Mouse (Mus musculus) megakaryocyte, embryonic 14.5 days (primary cell): ENCODE data around the gene Anln. TPM values are rescaled to one million over a fixed set of nuclear protein-coding genes. Genes with fewer than 3 reads are reported as not detected.
"Not testable (repeated sequence)": the region's sequence is repeated elsewhere in the genome, so short reads cannot be mapped to it uniquely, and the experiment has no call there.

ENCODE experiments used
- H3K27me3 ChIP-seq: replicated peaks from 2 replicates; pipeline ENCODE3; 2012; ENCODE audit warnings: inconsistent platforms
- H3K36me3 ChIP-seq: replicated peaks from 2 replicates; pipeline ENCODE3; 2012; ENCODE audit warnings: low read length, inconsistent platforms, mixed read lengths
- H3K4me1 ChIP-seq: 2 replicates; pipeline ENCODE4 v1.6.1; 2012; ENCODE audit warnings: inconsistent platforms
- H3K4me3 ChIP-seq: replicated peaks from 2 replicates; pipeline ENCODE3; 2012; ENCODE audit warnings: moderate library complexity, mild to moderate bottlenecking, inconsistent platforms
- H3K9me3 ChIP-seq: 2 replicates; pipeline ENCODE4 v1.6.1; 2012; ENCODE audit warnings: inconsistent platforms
- FLI1 ChIP-seq: IDR thresholded peaks from 2 replicates; pipeline ENCODE4 v1.6.1; 2012; ENCODE audit warnings: low read length, inconsistent platforms, mixed read lengths
- GATA1 ChIP-seq: IDR thresholded peaks from 3 replicates; pipeline ENCODE4 v1.6.1; 2012; ENCODE audit warnings: mixed read lengths, low read length, inconsistent platforms, borderline replicate concordance
- polyA plus RNA-seq: library from polyadenylated mRNA; stranded (reverse); fragments of >175 nt; gene quantifications from 2 replicates; pipeline ENCODE4 v1.2.3, GENCODE M21; 2012; ENCODE audit warnings: low replicate concordance; ENCODE audit not compliant: insufficient read depth

Gene Anln
- polyA plus RNA-seq, 1 experiment, result 0.89 TPM

DNA sequence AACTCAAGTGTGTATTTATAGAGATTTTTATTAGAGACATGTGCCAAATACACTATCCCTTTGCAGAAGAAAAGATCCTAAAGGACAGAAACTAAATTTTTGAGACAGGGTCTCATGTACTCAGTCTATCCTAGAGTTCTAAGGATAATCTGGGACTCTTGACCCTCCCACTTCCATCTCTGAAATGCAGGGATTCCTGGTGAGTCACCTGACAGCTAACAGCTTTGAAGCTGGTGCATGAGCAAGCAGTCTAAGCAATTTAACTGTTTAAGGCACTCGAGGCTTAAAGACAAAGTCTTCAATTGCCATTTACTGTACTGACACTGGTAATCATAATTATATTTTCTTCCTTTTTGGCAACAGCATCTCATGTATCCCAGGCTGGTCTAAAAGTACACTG lies 33.6 kb upstream of the Anln start:
- Histone ChIP-seq H3K4me3 (no peak overlapping the region), H3K4me1 (0 out of 2 replicates have a peak, but pooled peaks cover 3% of the 10 kb centered on the region), H3K27me3 (peaks cover 3% of the 10 kb centered on the region), H3K36me3 (no peaks in the 10 kb centered on the region), H3K9me3 (no peaks in the 10 kb centered on the region)
- TF ChIP-seq FLI1, result no peak
- TF ChIP-seq GATA1, result no peak

DNA sequence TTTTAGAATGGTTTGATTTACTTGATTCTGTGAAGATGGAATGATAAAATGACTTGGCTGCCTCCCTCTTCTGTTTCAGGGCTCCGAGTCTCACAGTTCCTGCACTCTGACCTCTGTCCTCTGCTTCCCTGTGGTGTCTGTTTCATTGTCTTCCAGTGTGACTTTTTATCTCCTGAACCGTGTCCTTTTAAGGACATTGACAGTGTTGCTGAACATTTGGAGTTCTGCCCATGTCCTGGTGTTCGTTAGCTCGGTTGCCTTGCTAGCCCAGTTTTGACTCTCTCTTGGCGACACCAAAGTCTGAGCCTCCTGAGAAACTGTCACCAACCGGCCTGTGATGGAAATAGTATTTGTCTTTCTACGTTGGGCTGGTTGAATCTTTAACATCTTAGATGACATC lies 31.5 kb upstream of the Anln start:
- no peak overlapping the region for H3K4me3 ChIP-seq
- H3K4me1 ChIP-seq, result 0 out of 2 replicates have a peak, but pooled peaks cover 3% of the 10 kb centered on the region
- no peak for TF ChIP-seq GATA1
- no peak for TF ChIP-seq FLI1
- no peaks in the 10 kb centered on the region for H3K36me3 ChIP-seq
- no peaks in the 10 kb centered on the region for H3K9me3 ChIP-seq
- peaks cover 6% of the 10 kb centered on the region for H3K27me3 ChIP-seq

DNA sequence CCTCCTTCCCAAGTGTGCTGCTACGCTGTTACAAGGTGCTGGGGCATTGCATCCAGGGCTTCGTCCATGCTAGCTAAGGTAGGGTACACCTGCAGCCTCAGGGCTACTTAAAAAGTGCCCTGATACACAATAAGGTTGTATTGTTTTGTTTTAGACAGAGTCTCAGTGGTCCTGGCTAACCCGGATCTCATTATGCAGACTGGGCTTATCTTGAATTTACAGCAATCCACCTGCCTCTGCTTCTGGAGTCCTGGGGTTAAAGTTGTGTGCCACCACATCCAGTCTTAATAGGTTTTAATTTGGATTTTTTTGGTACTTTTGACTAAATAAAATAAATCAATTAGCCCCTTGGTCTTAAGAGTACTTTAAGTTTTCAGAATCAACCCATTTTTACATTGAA lies 30.9 kb upstream of the Anln start:
- Histone ChIP-seq H3K9me3 (no peaks in the 10 kb centered on the region), H3K4me1 (peaks cover 6% of the 10 kb centered on the region; the same call in 1 of the 2 replicates), H3K27me3 (peaks cover 8% of the 10 kb centered on the region), H3K36me3 (no peaks in the 10 kb centered on the region), H3K4me3 (no peak overlapping the region)
- no peak for TF ChIP-seq FLI1

DNA sequence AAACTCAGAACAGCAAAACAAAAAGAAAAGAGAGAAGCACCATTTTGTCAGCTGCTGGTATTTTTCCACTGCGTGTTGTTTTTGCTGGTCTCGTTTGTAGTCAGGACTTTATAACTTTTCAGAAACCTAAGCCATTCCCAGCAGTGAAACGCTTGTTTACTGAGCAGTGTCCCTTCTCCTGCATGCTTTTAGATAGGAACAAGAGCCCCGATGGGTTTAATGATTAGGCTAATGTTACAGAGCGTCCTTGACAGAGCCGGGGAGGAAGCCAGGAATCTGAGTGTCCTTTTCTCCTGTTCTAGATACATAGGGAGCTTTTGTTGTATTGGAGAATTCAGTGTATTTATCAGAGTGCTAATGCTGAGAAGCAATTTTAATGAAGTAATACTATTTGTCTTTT lies 28.6 kb upstream of the Anln start:
- H3K36me3 ChIP-seq, result no peaks in the 10 kb centered on the region
- no peak overlapping the region for H3K4me3 ChIP-seq
- H3K9me3 ChIP-seq, result no peaks in the 10 kb centered on the region
- H3K4me1 ChIP-seq, result peaks cover 14% of the 10 kb centered on the region
- peaks cover 12% of the 10 kb centered on the region for H3K27me3 ChIP-seq
- no peak for TF ChIP-seq GATA1
- TF ChIP-seq FLI1, result no peak

DNA sequence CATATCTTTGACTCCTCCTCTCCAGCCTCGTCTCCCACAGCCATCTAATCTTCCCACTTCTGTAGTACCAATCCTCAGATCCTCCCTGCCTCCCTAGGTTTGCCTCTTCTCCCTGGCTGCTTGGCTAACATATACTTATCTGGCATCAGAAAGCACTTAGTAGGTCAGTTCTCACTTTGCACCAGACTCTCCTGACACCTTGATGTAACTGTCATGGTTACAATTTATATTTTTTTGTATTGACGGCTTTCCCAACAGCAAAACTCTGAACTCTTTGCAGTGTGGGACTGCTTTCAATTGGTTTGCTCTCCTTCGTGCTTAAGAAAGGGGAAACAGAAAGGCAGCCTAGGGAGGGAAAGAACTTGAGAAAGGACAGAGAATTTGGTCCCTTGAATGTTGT lies 27.2 kb upstream of the Anln start:
- peaks cover 12% of the 10 kb centered on the region for H3K27me3 ChIP-seq
- no peaks in the 10 kb centered on the region for H3K9me3 ChIP-seq
- TF ChIP-seq GATA1 (no peak), FLI1 (no peak)
- H3K4me3 ChIP-seq, result no peak overlapping the region
- peaks cover 21% of the 10 kb centered on the region for H3K4me1 ChIP-seq
- no peaks in the 10 kb centered on the region for H3K36me3 ChIP-seq

DNA sequence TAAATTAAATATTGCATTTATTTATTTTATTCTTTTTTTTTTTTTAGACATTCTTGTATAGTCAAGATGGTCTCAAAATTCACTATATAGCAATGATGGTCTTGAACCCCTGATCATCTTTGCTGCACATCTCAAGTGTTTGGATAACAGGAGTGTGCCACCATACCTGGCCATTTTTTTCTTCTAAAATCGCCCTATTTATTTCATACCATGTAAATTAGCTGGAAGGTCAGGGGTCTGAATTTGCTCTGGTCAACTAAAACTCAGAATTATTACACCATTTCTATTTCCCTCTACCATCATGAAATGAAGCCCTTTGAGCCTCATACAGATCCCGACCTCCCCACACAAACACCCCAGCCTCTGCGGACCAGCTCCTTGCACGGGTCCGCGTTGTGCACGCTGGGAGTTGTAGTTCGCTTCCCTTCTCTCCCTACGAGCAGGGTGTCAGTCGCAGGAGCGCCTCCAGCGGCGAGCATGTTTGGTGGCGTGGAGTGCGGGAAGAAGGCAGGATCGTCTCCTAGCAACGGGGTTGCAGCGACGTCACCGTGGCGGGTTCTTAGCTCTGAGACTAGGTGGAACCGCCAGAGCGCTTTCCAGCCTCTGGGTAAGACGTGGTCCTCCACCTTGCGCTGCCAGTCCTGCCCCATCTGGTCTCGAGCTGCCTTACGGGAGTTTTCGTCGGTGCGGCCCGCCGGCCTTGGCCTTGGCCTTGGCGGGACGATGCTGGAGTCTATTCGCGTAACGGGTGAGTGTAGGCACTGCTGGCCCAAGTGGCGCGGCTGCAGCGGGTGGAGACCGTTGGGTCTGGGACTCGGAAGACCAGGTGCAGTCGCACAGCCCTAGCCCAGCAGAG lies 22.2 kb upstream of the Anln start, which contains the start of gene 9530077C05Rik:
Gene 9530077C05Rik (plus strand): TSS at position 512 of the 856 bp plus-strand sequence.
- no peak for TF ChIP-seq GATA1
- TF ChIP-seq FLI1, result no peak
- Histone ChIP-seq H3K4me1 (peaks cover 33% of the 10 kb centered on the region), H3K27me3 (peaks cover 8% of the 10 kb centered on the region), H3K4me3 (peak within 1 kb of the TSS; percentile 93), H3K36me3 (no peaks in the 10 kb centered on the region), H3K9me3 (no peaks in the 10 kb centered on the region)

DNA sequence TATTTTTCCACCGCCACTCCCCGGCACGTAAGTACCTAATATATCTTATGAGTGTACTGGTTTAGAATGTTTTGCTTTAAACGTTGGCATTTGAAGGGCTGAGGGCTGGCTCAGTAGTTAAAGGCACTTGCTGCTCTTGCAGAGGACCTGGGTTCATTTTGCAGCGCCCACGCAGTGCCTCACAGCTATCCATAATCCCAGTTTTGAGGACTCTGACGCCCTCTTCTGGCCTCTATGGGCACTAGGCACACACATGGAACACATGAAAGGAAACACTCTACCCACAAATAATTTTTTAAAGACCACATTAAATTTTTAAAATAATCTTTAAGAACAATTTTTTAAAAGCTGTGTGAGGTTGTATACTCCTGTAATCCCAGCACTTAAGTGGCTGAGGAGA lies 20.5 kb upstream of the Anln start:
- Histone ChIP-seq H3K4me1 (peaks cover 28% of the 10 kb centered on the region), H3K4me3 (no peak overlapping the region), H3K9me3 (no peaks in the 10 kb centered on the region), H3K36me3 (no peaks in the 10 kb centered on the region), H3K27me3 (peaks cover 2% of the 10 kb centered on the region)
- TF ChIP-seq FLI1 (no peak), GATA1 (no peak)

DNA sequence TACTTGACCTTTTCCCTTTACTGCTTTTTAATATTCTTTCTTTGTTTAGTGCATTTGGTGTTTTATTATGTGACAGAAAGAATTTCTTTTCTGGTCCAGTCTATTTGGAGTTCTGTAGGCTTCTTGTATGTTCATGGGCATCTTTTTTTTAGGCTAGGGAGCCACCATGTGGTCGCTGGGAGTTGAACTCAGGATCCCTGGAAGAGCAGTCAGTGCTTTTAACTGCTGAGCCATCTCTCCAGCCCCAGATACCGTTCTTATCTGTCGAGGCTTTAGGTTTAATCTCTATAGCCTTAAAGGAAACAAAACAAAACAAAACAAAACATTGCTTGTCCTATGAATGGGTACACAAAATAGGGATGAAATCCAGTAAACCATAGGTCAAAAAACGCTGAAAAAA lies 19.4 kb upstream of the Anln start:
- H3K4me1 ChIP-seq, result peaks cover 19% of the 10 kb centered on the region
- H3K4me3 ChIP-seq, H3K9me3 ChIP-seq, H3K27me3 ChIP-seq, H3K36me3 ChIP-seq: not testable (repeated sequence)

DNA sequence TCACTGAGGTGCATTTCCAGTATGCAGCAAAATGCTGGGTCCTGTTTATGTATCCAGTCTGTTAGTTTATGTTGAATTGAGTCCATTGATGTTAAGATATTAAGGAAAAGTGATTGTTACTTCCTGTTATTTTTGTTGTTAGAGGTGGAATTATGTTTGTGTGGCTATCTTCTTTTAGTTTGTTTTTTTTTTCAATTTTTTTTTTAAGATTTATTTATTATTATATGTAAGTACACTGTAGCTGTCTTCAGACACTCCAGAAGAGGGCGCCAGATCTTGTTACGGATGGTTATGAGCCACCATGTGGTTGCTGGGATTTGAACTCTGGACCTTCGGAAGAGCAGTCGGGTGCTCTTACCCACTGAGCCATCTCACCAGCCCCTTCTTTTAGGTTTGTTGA lies 18.6 kb upstream of the Anln start:
- not testable (repeated sequence) for H3K36me3 ChIP-seq, H3K9me3 ChIP-seq, H3K27me3 ChIP-seq, H3K4me3 ChIP-seq
- peaks cover 19% of the 10 kb centered on the region for H3K4me1 ChIP-seq

DNA sequence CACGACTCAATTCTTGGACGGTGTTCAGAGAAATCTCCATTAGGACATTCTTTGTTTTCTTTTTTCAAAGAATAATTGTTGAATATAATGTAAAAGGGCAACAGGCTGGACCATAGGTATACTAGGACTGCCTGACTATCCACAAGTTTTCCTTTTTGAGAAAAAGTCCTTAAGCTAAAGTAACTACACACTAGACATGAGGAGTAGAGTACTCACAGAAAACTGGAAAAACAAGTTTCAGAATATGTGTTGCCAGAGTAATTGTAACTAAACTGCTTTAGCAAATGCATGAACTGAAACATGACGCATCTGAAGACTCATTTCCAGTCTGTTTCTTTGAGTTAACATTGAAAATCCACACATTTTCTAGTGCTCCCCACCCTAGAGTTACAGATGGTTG lies 16.4 kb upstream of the Anln start:
- no peaks in the 10 kb centered on the region for H3K36me3 ChIP-seq
- peaks cover 7% of the 10 kb centered on the region for H3K4me1 ChIP-seq
- no peaks in the 10 kb centered on the region for H3K27me3 ChIP-seq
- TF ChIP-seq GATA1 (no peak), FLI1 (no peak)
- H3K9me3 ChIP-seq, result no peaks in the 10 kb centered on the region
- no peak overlapping the region for H3K4me3 ChIP-seq

DNA sequence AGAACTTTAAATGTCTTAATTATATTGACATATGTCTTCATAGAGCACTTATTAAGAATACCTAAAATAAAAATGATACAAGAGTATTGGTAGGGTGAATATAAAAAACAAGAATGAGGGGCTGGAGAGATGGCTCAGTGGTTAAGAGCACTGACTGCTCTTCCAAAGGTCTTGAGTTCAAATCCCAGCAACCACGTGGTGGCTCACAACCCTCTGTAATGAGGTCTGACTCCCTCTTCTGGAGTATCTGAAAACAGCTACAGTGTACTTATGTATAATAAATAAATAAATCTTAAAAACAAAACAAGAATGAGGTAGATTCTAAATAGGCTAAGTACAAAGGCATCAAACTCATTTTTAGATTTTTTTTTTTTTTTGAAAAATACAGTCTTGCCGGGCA lies 14.5 kb upstream of the Anln start:
- H3K36me3 ChIP-seq, H3K4me1 ChIP-seq, H3K9me3 ChIP-seq, H3K27me3 ChIP-seq, H3K4me3 ChIP-seq: not testable (repeated sequence)
